18 mouse cellular contexts compared by ENCODE assay signal in genomic region chr16:28411210-28411817, GRCm38 (mm10).
A peak's percentile ranks its signal among the peaks of the same experiment; 100 is the strongest.
DNase-seq lines count a peak whose midpoint lies in the region; ATAC-seq lines count a peak whose summit lies in the region.
"Had no signal": no experiment of that assay in that cellular context is flagged by ENCODE, and none has a peak within 500 bp of the region (broad histone marks: within the 10 kb centered on the region; RNA-seq: fewer than 3 reads in every experiment).

No protein-coding gene starts in this region.

- no peak overlapping the region; the same call in 1 of the 2 replicates for H3K27ac ChIP-seq in hindbrain, embryonic 13.5 days
- H3K27ac ChIP-seq in hindbrain, embryonic 10.5 days: no peak overlapping the region
- H3K27ac ChIP-seq in neural tube, embryonic 14.5 days (ENCODE audit: low read depth, low read length): no peak overlapping the region
- H3K27ac ChIP-seq: embryonic facial prominence, embryonic 15.5 days; gastrocnemius, adult 2 months; midbrain, embryonic 15.5 days had no signal

- no peaks in the 10 kb centered on the region for H3K27me3 ChIP-seq in hindbrain, embryonic 13.5 days
- H3K27me3 ChIP-seq in hindbrain, embryonic 10.5 days (ENCODE audit: insufficient read depth, poor library complexity, severe bottlenecking): no peaks in the 10 kb centered on the region
- no peaks in the 10 kb centered on the region for H3K27me3 ChIP-seq in neural tube, embryonic 14.5 days (ENCODE audit: control insufficient read depth, insufficient read depth, low read length)
- H3K27me3 ChIP-seq: embryonic facial prominence, embryonic 15.5 days; megakaryocyte, embryonic 14.5 days; midbrain, embryonic 15.5 days had no signal

- no peak overlapping the region for H3K4me2 ChIP-seq in hindbrain, embryonic 13.5 days
- H3K4me2 ChIP-seq in neural tube, embryonic 14.5 days (ENCODE audit: low read depth, low read length): no peak overlapping the region
- H3K4me2 ChIP-seq: embryonic facial prominence, embryonic 15.5 days; liver, embryonic 11.5 days; midbrain, embryonic 15.5 days had no signal

- DNase-seq in cerebellum, adult 8-10 months: peak; percentile 40
- no peak for DNase-seq in cerebellum, postnatal 4 days (ENCODE audit: low spot score in 2 of 2)
- DNase-seq in hindbrain, embryonic 10.5 days (ENCODE audit: low spot score): no peak
- peak; percentile 7 for DNase-seq in retina, postnatal 1 day
- no peak for DNase-seq in retina, embryonic 14.5 days (ENCODE audit: low spot score)
- DNase-seq in adipocyte (ENCODE audit: low spot score): no peak
- DNase-seq: gastrocnemius, adult 2 months; heart, postnatal 36 days; kidney, adult 11 months; lung, adult 2 months; thymus, postnatal 25 days had no signal

- 77% methylated on average over 5 of the region's 5 CpGs for WGBS in hindbrain, embryonic 13.5 days
- 82% methylated on average over 5 of the region's 5 CpGs for whole genome bisulfite sequencing in hindbrain, embryonic 10.5 days
- WGBS in neural tube, embryonic 14.5 days: 62% methylated on average over 5 of the region's 5 CpGs

- H3K9ac ChIP-seq in hindbrain, embryonic 13.5 days: no peak overlapping the region
- H3K9ac ChIP-seq in neural tube, embryonic 14.5 days (replicated peaks; ENCODE audit: low read depth, low read length): no peak overlapping the region
- H3K9ac ChIP-seq: embryonic facial prominence, embryonic 15.5 days; midbrain, embryonic 15.5 days had no signal

- H3K4me1 ChIP-seq in hindbrain, embryonic 13.5 days (replicated peaks): no peaks in the 10 kb centered on the region; the same call in 1 of the 2 replicates
- H3K4me1 ChIP-seq in hindbrain, embryonic 10.5 days (replicated peaks): no peaks in the 10 kb centered on the region
- H3K4me1 ChIP-seq in neural tube, embryonic 14.5 days (ENCODE audit: control insufficient read depth, insufficient read depth, low read length): no peaks in the 10 kb centered on the region
- H3K4me1 ChIP-seq: embryonic facial prominence, embryonic 15.5 days; megakaryocyte, embryonic 14.5 days had no signal

- H3K9me3 ChIP-seq in hindbrain, embryonic 13.5 days: no peaks in the 10 kb centered on the region
- H3K9me3 ChIP-seq in hindbrain, embryonic 10.5 days: no peaks in the 10 kb centered on the region
- no peaks in the 10 kb centered on the region for H3K9me3 ChIP-seq in neural tube, embryonic 14.5 days (ENCODE audit: control insufficient read depth, low read length)
- H3K9me3 ChIP-seq: embryonic facial prominence, embryonic 15.5 days; midbrain, embryonic 15.5 days had no signal

- H3K36me3 ChIP-seq in hindbrain, embryonic 13.5 days: no peaks in the 10 kb centered on the region
- H3K36me3 ChIP-seq in hindbrain, embryonic 10.5 days: no peaks in the 10 kb centered on the region
- H3K36me3 ChIP-seq in neural tube, embryonic 14.5 days (ENCODE audit: control insufficient read depth, insufficient read depth, low read length): no peaks in the 10 kb centered on the region
- H3K36me3 ChIP-seq: embryonic facial prominence, embryonic 15.5 days; midbrain, embryonic 15.5 days had no signal

- H3K4me3 ChIP-seq in hindbrain, embryonic 13.5 days: no peak overlapping the region
- H3K4me3 ChIP-seq in hindbrain, embryonic 10.5 days: no peak overlapping the region
- H3K4me3 ChIP-seq in neural tube, embryonic 14.5 days (ENCODE audit: low read depth, low read length): no peak overlapping the region
- H3K4me3 ChIP-seq: embryonic facial prominence, embryonic 15.5 days; gastrocnemius, adult 2 months; megakaryocyte, embryonic 14.5 days; midbrain, embryonic 15.5 days; myocyte had no signal

- 0 out of 2 replicates have a peak, but pooled peaks have one; percentile 61 for ATAC-seq in hindbrain, embryonic 13.5 days (ENCODE audit: low FRiP score)
- ATAC-seq in neural tube, embryonic 14.5 days (ENCODE audit: low read depth): peak; percentile 44; the same call in 1 of the 2 replicates
- ATAC-seq: midbrain, embryonic 15.5 days had no signal

Comparison
In these comparisons a context has a peak if more than half of its experiments do, and no peak if none do; other contexts are left out.
1. DNase-seq: peak in cerebellum, adult 8-10 months (single experiment) and retina, postnatal 1 day (single experiment); none in cerebellum, postnatal 4 days (0 of 2), hindbrain, embryonic 10.5 days (single experiment), retina, embryonic 14.5 days (single experiment) and adipocyte (single experiment).